Mouse (Mus musculus) liver, postnatal 0 days (tissue): ENCODE measurements around the gene Nsmce3. TPM values are rescaled to one million over a fixed set of nuclear protein-coding genes. Genes with fewer than 3 reads are reported as not detected.

Experiments used
- ATAC-seq: fragments of 200-750 bp; cut with Nextera tagmentation; 2 replicates; pipeline ENCODE4 v1.8.0; 2017; ENCODE audit warnings: mild to moderate bottlenecking, moderate library complexity
- DNase-seq: peaks from one replicate; pipeline ENCODE4 v3.0.0-alpha.2; 2016
- H3K27ac ChIP-seq: fragments of 300-500 bp; sonication (generic); 2 replicates; pipeline ENCODE4 v1.5.1; 2014; ENCODE audit warnings: antibody characterized with exemption, moderate library complexity, mild to moderate bottlenecking, low read depth
- H3K27me3 ChIP-seq: fragments of 300-500 bp; sonication (generic); 2 replicates; pipeline ENCODE4 v1.6.1; 2014; ENCODE audit warnings: low read length, control low read depth, mixed read lengths; ENCODE audit not compliant: insufficient read depth
- H3K36me3 ChIP-seq: fragments of 300-500 bp; sonication (generic); replicated peaks from 2 replicates; pipeline ENCODE4 v1.6.1; 2014; ENCODE audit warnings: mild to moderate bottlenecking, control low read depth, low read length, moderate library complexity, mixed read lengths; ENCODE audit not compliant: insufficient read depth
- H3K4me1 ChIP-seq: fragments of 300-500 bp; sonication (generic); 2 replicates; pipeline ENCODE4 v1.6.1; 2014; ENCODE audit warnings: antibody characterized with exemption, mild to moderate bottlenecking, control low read depth; ENCODE audit not compliant: insufficient read depth
- H3K4me2 ChIP-seq: fragments of 300-500 bp; sonication (generic); 2 replicates; pipeline ENCODE4 v1.6.1; 2014; ENCODE audit warnings: low read depth, mild to moderate bottlenecking, low read length, moderate library complexity, mixed read lengths
- H3K4me3 ChIP-seq: fragments of 300-500 bp; sonication (generic); 2 replicates; pipeline ENCODE4 v1.5.1; 2014; ENCODE audit warnings: low read depth, low read length
- H3K9ac ChIP-seq: fragments of 300-500 bp; sonication (generic); replicated peaks from 2 replicates; pipeline ENCODE4 v1.6.1; 2014; ENCODE audit warnings: mild to moderate bottlenecking, moderate library complexity
- H3K9me3 ChIP-seq: fragments of 300-500 bp; sonication (generic); 2 replicates; pipeline ENCODE4 v1.6.1; 2016; ENCODE audit warnings: mild to moderate bottlenecking, control low read depth, low read length, mixed read lengths
- CTCF ChIP-seq: sonication (generic); IDR thresholded peaks from 2 replicates; pipeline ENCODE4 v1.5.1; 2016; ENCODE audit warnings: antibody characterized with exemption, low read depth
- EP300 ChIP-seq: IDR thresholded peaks from 2 replicates; pipeline ENCODE4 v1.6.1; 2016; ENCODE audit warnings: antibody characterized with exemption, low read depth, mild to moderate bottlenecking
- WGBS: fragments of 180-500 bp; shearing (Covaris S2); extraction: QIAGEN DNeasy Blood & Tissue Kit; methylation state at CpG from one replicate; pipeline ENCODE4 v1.1.7; 2014; ENCODE audit not compliant: insufficient replicate concordance; 5-methylcytosine and 5-hydroxymethylcytosine counted together
- polyA plus RNA-seq: library from polyadenylated mRNA; unstranded; fragments of >200 nt; fragmentation: Nextera tagmentation; extraction: Ambion mirVana; gene quantifications from 2 replicates; pipeline ENCODE4 v1.2.1, GENCODE M21; 2015

The Nsmce3 gene
- polyA plus RNA-seq, 1 experiment from 2014 or later, result 5.1 TPM

- H3K4me1 ChIP-seq, result peaks cover 4% of the 10 kb centered on the region; the same call in 1 of the 2 replicates
- no peak overlapping the region for H3K4me3 ChIP-seq
- DNase-seq, result peak; percentile 18
- 4% methylated on average over 21 of the region's 21 CpGs for WGBS
- peak; percentile 19; the same call in 1 of the 2 replicates for ATAC-seq
- peak overlapping the region; percentile 55 for H3K4me2 ChIP-seq
- no peaks in the 10 kb centered on the region for H3K9me3 ChIP-seq
- H3K27ac ChIP-seq, result no peak overlapping the region
- H3K27me3 ChIP-seq, result no peaks in the 10 kb centered on the region
- H3K9ac ChIP-seq, result no peak overlapping the region
- H3K36me3 ChIP-seq, result no peaks in the 10 kb centered on the region
- TF ChIP-seq CTCF (peak; percentile 12; the same call in 1 of the 2 replicates), EP300 (no peak)
Measured at GRCm38 (mm10) chr7:64839801-64840575, 32.8 kb downstream of the Nsmce3 start.

DNA sequence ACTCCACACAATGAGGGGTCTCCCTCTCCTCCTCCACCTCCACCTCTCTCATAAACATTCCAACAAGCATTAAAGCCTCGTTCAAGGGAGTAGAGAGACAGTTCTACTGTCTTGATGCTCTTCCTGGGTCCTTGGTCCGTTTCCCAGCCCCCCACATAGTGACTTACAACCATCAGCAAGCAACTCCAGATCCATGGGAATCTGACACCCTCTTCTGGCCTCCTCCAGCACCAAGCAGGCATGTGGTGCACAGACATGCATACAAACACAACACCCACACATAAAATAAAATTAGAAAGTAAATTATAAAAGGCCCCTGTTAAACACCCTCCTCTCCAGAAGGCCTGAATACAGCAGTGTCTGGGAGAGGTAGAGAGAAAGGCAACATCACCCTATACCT is 33.5 kb downstream of the Nsmce3 start:
- H3K9me3 ChIP-seq, result no peaks in the 10 kb centered on the region
- H3K9ac ChIP-seq, result no peak overlapping the region
- H3K4me3 ChIP-seq, result no peak overlapping the region
- H3K27ac ChIP-seq, result no peak overlapping the region
- no peak overlapping the region for H3K4me2 ChIP-seq
- peaks cover 4% of the 10 kb centered on the region; the same call in 1 of the 2 replicates for H3K4me1 ChIP-seq
- TF ChIP-seq CTCF, result no peak
- no peak for TF ChIP-seq EP300
- 45% methylated on average over 2 of the region's 2 CpGs for WGBS
- no peaks in the 10 kb centered on the region for H3K27me3 ChIP-seq
- no peak for ATAC-seq
- no peaks in the 10 kb centered on the region for H3K36me3 ChIP-seq
- no peak for DNase-seq

- 39% methylated on average over 5 of the region's 5 CpGs for WGBS
- no peaks in the 10 kb centered on the region for H3K27me3 ChIP-seq
- H3K4me1 ChIP-seq, result no peaks in the 10 kb centered on the region
- H3K9me3 ChIP-seq, result no peaks in the 10 kb centered on the region
- ATAC-seq (no peak), DNase-seq (no peak)
- TF ChIP-seq CTCF (no peak), EP300 (no peak)
- H3K36me3 ChIP-seq, result no peaks in the 10 kb centered on the region
- no peak overlapping the region for H3K9ac ChIP-seq
- no peak overlapping the region for H3K4me2 ChIP-seq
- no peak overlapping the region for H3K4me3 ChIP-seq
- H3K27ac ChIP-seq, result no peak overlapping the region
Measured at GRCm38 (mm10) chr7:64830214-64830995, 42.4 kb downstream of the Nsmce3 start.

DNA sequence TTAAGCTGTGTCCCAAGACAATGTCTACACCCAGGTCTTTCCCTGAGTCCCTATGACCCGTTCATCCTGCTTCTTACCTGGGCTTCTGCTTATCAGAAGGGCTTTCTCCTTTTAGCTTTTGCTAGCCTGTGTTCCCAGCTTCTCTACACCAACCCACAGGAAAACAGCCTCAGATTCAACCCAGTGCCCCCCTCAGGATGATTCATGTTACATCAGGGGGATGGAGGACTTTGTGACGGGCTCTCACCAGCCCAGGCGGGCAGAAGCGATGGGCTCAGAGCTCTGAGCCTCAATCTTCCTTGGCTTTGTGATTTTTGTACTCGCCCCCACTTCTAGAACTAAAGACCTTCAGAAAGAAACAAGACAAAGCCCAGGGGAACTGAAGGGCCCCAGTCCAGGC is 51.7 kb downstream of the Nsmce3 start:
- no peaks in the 10 kb centered on the region for H3K4me1 ChIP-seq
- H3K36me3 ChIP-seq, result no peaks in the 10 kb centered on the region
- no peak for DNase-seq
- H3K27ac ChIP-seq, result no peak overlapping the region
- H3K9me3 ChIP-seq, result no peaks in the 10 kb centered on the region
- no peak overlapping the region for H3K9ac ChIP-seq
- no peak for ATAC-seq
- WGBS, result 74% methylated on average over 5 of the region's 5 CpGs
- no peak overlapping the region for H3K4me3 ChIP-seq
- no peak for TF ChIP-seq EP300
- TF ChIP-seq CTCF, result no peak
- H3K4me2 ChIP-seq, result no peak overlapping the region
- H3K27me3 ChIP-seq, result no peaks in the 10 kb centered on the region

- no peak overlapping the region for H3K27ac ChIP-seq
- H3K9me3 ChIP-seq, result no peaks in the 10 kb centered on the region
- H3K36me3 ChIP-seq, result no peaks in the 10 kb centered on the region
- H3K4me1 ChIP-seq, result no peaks in the 10 kb centered on the region
- 79% methylated on average over 9 of the region's 9 CpGs for WGBS
- TF ChIP-seq EP300 (no peak), CTCF (no peak)
- no peaks in the 10 kb centered on the region for H3K27me3 ChIP-seq
- H3K4me3 ChIP-seq, result no peak overlapping the region
- H3K9ac ChIP-seq, result no peak overlapping the region
- DNase-seq, result no peak
- no peak overlapping the region for H3K4me2 ChIP-seq
- ATAC-seq, result no peak
Measured at GRCm38 (mm10) chr7:64819683-64820082, 53.1 kb downstream of the Nsmce3 start.
